Mouse (Mus musculus): ENCODE results near the gene Zfp131.

The Zfp131 gene

GRCm38 (mm10) chr13:119755141-119755547, 35.5 kb downstream of the Zfp131 start:
- DNase-seq (ENCODE audit: low spot score in 2 of 2) = peak; percentile 40 to 57

- no peak for DNase-seq (ENCODE audit: low spot score in 2 of 2)
Observed at GRCm38 (mm10) chr13:119754635-119755020, 36.1 kb downstream of the Zfp131 start.

- peak in 1 of 2 experiments; percentile 40 for DNase-seq (ENCODE audit: low spot score in 2 of 2)
Observed at GRCm38 (mm10) chr13:119753859-119754634, 36.6 kb downstream of the Zfp131 start.

- no peak for DNase-seq (ENCODE audit: low spot score in 2 of 2)
Observed at GRCm38 (mm10) chr13:119746930-119747329, 43.8 kb downstream of the Zfp131 start.

- DNase-seq (ENCODE audit: low spot score in 2 of 2) = no peak
Observed at GRCm38 (mm10) chr13:119743470-119743869, 47.2 kb downstream of the Zfp131 start.

GRCm38 (mm10) chr13:119742711-119743415, 47.8 kb downstream of the Zfp131 start:
- peak in 1 of 2 experiments; percentile 65 for DNase-seq (ENCODE audit: low spot score in 2 of 2)

GRCm38 (mm10) chr13:119741390-119742237, 49.1 kb downstream of the Zfp131 start:
- DNase-seq (ENCODE audit: low spot score in 2 of 2) = no peak

- DNase-seq (ENCODE audit: low spot score in 2 of 2) = no peak
Observed at GRCm38 (mm10) chr13:119731448-119731847, 59.2 kb downstream of the Zfp131 start.

GRCm38 (mm10) chr13:119729406-119729805, 61.3 kb downstream of the Zfp131 start:
- no peak for DNase-seq (ENCODE audit: low spot score in 2 of 2)

GRCm38 (mm10) chr13:119727608-119728387, 62.9 kb downstream of the Zfp131 start:
- DNase-seq (ENCODE audit: low spot score in 2 of 2) = peak; percentile 53 to 60

- DNase-seq (ENCODE audit: low spot score in 2 of 2) = no peak
Observed at GRCm38 (mm10) chr13:119724541-119724940, 66.1 kb downstream of the Zfp131 start.

GRCm38 (mm10) chr13:119723368-119723767, 67.3 kb downstream of the Zfp131 start:
- no peak for DNase-seq (ENCODE audit: low spot score in 2 of 2)

- no peak for DNase-seq (ENCODE audit: low spot score in 2 of 2)
Observed at GRCm38 (mm10) chr13:119722447-119722846, 68.2 kb downstream of the Zfp131 start.

GRCm38 (mm10) chr13:119716105-119716504, 74.6 kb downstream of the Zfp131 start:
- DNase-seq (ENCODE audit: low spot score in 2 of 2) = no peak

All from frontal cortex, postnatal 36 days (tissue).